Mouse (Mus musculus): ENCODE results near the gene 2310030G06Rik. TPM values are rescaled to one million over a fixed set of nuclear protein-coding genes. Genes with fewer than 3 reads are reported as not detected.

The 2310030G06Rik gene
- polyA plus RNA-seq, 1 experiment from 2014 or later, result 15.9 TPM

DNA sequence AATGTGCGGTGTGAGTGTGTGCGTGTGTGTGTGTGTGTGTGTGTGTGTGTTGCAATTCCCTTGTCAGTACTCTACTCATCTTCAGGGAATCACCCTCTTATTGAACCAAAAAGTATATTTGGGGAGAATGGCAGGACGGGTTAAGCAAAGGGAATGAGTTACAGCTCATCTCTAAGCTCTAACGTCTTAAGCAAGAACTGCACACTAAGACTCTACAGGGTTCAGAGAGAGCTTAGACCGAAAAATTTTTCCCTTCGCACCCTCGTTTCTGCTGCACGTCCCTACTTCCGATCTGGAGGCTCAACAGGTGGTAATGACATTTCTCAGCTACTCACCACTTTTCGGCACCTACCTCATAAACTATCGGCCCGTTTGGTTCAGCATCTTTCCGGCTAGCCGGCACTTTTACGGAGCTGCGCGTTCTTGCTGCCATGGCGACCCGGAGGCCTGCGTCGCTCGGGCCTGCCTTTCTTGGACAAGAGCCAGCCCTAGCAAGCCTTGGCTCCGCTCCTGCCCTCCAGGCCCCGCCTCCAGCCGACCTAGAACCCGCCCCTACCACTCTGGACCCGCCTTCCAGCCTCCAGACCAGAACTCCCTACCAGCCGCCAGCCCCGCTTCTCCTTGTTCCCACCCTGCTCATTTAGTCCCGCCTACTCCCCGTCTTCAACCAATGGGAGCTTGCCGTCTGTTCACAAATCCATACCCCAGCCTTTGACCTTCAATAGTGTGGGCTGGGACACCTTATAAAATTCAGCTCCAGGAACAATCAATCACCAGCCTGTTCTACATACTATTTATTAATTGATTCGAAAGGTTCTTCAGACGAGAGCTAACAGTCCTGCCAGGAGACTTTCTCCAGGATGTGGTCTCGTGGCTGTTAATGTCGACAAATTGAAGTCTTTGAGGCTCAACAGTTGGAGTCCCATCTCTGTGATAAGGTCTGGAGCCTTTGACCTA, 7.1 kb downstream of the 2310030G06Rik start, which contains the start of gene Dixdc1:
Gene Dixdc1 (minus strand): TSS at position 604 of the 957 bp plus-strand sequence.
- WGBS, result 13% methylated on average over 36 of the region's 36 CpGs
- peaks cover 7% of the 10 kb centered on the region for H3K4me1 ChIP-seq (replicated peaks)
- H3K36me3 ChIP-seq, result no peaks in the 10 kb centered on the region; the same call in 1 of the 2 replicates
- ATAC-seq, result peak; percentile 99
- peak within 1 kb of the TSS; percentile 62 for H3K4me2 ChIP-seq (replicated peaks)
- no peak within 1 kb of the TSS for H3K27ac ChIP-seq
- no peaks in the 10 kb centered on the region for H3K9me3 ChIP-seq
- H3K9ac ChIP-seq, result no peak within 1 kb of the TSS
- peak within 1 kb of the TSS; percentile 29 for H3K4me3 ChIP-seq (replicated peaks)
- no peaks in the 10 kb centered on the region for H3K27me3 ChIP-seq (replicated peaks)

DNA sequence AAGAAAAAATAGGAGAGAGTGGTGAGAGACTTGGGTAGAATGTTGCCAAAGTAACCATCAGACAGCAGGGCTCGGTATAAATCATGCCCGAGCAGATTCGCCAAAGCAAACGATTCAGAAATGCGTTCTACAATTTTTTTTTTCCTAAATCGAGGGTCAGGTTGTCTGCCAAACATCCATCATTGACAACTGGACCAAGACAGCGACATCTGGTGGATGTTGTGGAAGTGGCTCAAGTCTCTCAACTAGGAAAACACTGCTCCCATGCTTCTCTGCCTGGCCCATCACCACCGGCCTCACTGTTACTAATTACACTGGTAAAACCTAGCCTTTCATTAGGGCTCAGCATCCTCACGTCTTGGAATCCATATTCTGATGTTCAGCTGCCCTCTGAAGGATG, 11.3 kb downstream of the 2310030G06Rik start:
- ATAC-seq, result no peak

DNA sequence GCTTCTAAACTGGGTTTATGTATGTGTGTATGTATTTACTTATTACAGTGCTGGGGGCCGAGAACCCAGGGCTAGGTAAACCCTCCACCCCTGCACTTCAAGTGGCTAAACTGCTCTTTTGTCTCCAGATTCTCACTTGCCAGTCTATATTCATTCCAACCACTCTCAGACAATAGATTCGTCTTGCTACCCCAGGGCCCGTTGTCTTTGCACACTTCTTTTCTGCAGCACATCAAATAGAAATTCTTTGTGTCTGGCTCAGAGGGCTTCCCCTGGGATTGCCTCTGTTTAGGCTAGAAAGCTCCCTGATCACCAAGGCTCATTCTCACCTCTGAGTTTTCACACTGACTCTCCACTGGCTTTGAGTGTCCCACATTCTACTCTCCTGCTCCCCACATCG, 13.8 kb downstream of the 2310030G06Rik start:
- H3K27me3 ChIP-seq (replicated peaks), result no peaks in the 10 kb centered on the region
- ATAC-seq, result no peak
- H3K4me2 ChIP-seq (replicated peaks), result no peak overlapping the region
- H3K36me3 ChIP-seq, result no peaks in the 10 kb centered on the region
- WGBS, result 32% methylated on average over 4 of the region's 4 CpGs
- no peaks in the 10 kb centered on the region for H3K9me3 ChIP-seq
- H3K4me1 ChIP-seq (replicated peaks), result no peaks in the 10 kb centered on the region
- H3K27ac ChIP-seq, result no peak overlapping the region
- H3K9ac ChIP-seq, result no peak overlapping the region
- H3K4me3 ChIP-seq (replicated peaks), result no peak overlapping the region

More for the DNA sequence above, 11.3 kb downstream of the 2310030G06Rik start:
- Histone ChIP-seq H3K27me3 (replicated peaks) (no peaks in the 10 kb centered on the region), H3K4me3 (replicated peaks) (no peak overlapping the region), H3K4me1 (replicated peaks) (peaks cover 7% of the 10 kb centered on the region), H3K9ac (no peak overlapping the region), H3K36me3 (no peaks in the 10 kb centered on the region), H3K9me3 (no peaks in the 10 kb centered on the region), H3K27ac (no peak overlapping the region), H3K4me2 (replicated peaks) (no peak overlapping the region)
- 3% methylated on average over 9 of the region's 9 CpGs for WGBS

DNA sequence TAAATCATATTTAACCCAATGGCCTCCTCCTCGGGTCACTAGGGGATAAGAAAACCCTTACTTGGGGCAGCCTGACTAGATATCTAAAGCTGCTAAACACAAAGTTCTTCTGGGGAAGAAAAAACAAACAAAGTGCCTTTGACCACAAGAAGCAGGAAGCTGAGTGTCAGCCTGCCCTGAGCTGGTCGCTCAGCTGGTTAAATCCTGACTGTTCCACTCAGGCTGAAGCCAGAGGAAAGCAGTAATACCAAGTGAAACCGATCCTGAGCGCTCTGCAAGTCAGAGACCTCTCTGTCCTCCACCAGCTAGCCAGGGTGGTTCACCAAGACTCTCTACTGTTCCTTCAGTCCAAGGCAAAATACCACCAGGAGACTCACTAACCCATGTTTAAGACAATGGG, 16.7 kb downstream of the 2310030G06Rik start:
- 42% methylated on average over 4 of the region's 4 CpGs for WGBS
- H3K9ac ChIP-seq, result no peak overlapping the region
- H3K4me3 ChIP-seq (replicated peaks), result no peak overlapping the region
- no peaks in the 10 kb centered on the region; the same call in 1 of the 2 replicates for H3K4me1 ChIP-seq (replicated peaks)
- H3K4me2 ChIP-seq (replicated peaks), result no peak overlapping the region
- no peaks in the 10 kb centered on the region for H3K9me3 ChIP-seq
- no peaks in the 10 kb centered on the region for H3K36me3 ChIP-seq
- no peak overlapping the region for H3K27ac ChIP-seq
- H3K27me3 ChIP-seq (replicated peaks), result no peaks in the 10 kb centered on the region
- ATAC-seq, result no peak

DNA sequence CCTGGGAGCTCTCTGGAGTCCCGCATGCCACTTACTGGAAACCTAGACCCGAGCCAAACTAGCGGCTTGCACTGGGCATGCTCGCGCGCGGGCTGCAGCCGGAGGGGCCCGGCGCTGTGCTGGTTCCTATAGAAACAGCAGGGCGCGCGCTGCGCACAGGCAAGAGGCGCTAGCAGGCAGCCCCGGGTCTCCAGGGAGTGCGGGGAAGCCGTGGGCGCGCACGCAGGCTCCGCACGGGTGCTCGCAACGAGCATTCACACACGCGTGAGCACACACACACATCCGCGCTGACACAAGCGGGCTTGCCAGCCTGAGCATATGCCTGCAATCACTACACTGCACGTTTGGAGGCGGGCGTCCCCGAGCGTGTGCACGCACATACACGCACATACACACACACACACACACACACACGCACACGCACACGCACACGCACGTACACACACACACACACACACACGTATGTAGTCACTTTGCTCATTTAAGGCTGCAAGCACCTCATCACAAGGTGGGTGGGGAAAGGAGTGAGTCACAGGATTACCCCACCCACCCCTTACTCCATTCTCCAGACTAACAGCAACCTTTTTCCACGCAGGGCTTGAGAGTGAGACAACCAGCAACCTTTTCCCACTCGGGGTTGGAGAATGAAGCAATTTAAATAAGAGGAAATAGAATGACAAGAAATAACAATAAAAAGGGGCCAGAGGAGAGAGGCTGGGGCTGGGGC, 18.2 kb downstream of the 2310030G06Rik start:
- WGBS, result under 1% methylated on average over 45 of the region's 45 CpGs
- peak; percentile 93 for ATAC-seq
- Histone ChIP-seq H3K4me1 (replicated peaks) (peaks cover 8% of the 10 kb centered on the region), H3K4me2 (replicated peaks) (peak overlapping the region; percentile 95), H3K4me3 (replicated peaks) (peak overlapping the region; percentile 65), H3K27ac (no peak overlapping the region), H3K27me3 (replicated peaks) (no peaks in the 10 kb centered on the region), H3K9me3 (no peaks in the 10 kb centered on the region), H3K9ac (peak overlapping the region; percentile 51), H3K36me3 (no peaks in the 10 kb centered on the region)

DNA sequence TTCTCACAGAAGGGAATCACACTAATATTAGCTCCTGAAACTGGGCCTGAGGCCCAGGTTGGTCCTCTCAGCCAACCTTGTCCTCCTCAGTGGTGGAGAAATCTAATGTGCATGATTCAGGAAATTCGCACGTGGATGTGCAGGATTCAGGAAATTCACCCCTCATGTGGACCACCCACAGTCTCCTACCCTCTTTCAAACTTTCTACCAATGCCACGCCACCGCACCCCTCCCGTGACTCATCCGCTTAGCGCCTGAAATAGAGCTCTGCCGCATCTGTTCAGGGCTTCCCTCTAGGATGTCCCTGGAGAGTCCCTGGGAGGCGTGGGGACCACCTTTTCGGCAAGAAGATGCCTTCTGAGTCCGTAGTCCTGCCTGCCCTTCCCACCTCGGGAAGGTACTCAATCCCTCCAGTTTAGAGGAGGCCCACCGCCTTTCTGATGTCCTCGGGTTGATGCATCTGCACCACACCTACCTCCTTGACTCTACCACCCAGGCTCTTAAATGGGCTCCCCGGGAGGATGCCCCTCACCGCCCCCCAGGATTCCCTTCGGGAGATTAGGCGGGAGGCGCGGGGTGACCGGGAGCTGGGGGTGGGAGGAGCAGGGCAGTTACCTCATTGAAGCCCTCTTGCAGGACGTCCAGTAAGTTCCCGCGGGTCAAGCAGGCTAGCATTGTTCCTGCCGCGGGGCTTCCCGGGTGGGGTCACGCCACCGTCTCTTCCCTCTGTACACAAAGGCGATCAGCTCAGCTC, 19.0 kb downstream of the 2310030G06Rik start:
- H3K4me1 ChIP-seq (replicated peaks), result peaks cover 8% of the 10 kb centered on the region
- H3K27ac ChIP-seq, result no peak overlapping the region
- ATAC-seq, result no peak; the same call in none of the 2 replicates
- H3K27me3 ChIP-seq (replicated peaks), result no peaks in the 10 kb centered on the region
- WGBS, result 9% methylated on average over 30 of the region's 30 CpGs
- H3K9ac ChIP-seq, result peak overlapping the region; percentile 51
- H3K4me2 ChIP-seq (replicated peaks), result peak overlapping the region; percentile 95
- no peaks in the 10 kb centered on the region for H3K9me3 ChIP-seq
- H3K4me3 ChIP-seq (replicated peaks), result peak overlapping the region; percentile 65
- no peaks in the 10 kb centered on the region for H3K36me3 ChIP-seq

DNA sequence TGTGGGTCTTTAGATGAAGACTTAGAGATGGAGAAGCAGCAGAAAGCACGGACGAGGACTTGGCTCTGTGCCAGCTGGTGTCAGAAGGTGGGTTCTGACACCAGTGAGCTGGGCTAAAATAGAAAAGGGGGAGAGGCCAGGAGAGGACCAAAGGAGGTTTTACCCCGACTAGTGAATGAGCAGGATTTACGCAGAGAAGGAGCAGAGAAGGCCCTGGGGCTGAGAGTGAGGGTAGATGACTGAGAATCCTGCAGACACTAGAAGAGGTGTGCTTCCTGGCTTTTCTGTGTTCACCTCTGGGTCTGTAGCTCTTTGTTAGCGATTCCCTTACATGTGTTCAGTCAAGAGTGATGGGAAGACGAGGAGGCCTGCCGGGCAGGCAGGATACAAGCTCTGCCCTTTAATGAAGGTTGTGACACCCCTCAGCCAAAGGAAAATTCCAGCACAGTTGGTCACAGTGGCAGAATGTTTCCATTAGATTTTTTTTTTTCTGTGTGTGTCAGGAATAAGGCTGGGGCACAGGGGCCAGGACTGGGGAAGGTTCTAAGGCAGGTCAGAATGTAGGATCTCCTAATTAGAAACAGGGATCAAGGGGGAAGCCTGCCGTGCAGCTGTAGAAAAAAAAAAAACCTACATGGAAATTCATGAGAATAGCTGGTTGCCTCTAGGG, 20.3 kb downstream of the 2310030G06Rik start:
- WGBS, result 65% methylated on average over 8 of the region's 8 CpGs
- H3K9me3 ChIP-seq, result no peaks in the 10 kb centered on the region
- no peak overlapping the region for H3K9ac ChIP-seq
- H3K36me3 ChIP-seq, result no peaks in the 10 kb centered on the region
- no peak for ATAC-seq
- peaks cover 8% of the 10 kb centered on the region for H3K4me1 ChIP-seq (replicated peaks)
- H3K4me2 ChIP-seq (replicated peaks), result no peak overlapping the region
- H3K27me3 ChIP-seq (replicated peaks), result no peaks in the 10 kb centered on the region
- H3K4me3 ChIP-seq (replicated peaks), result no peak overlapping the region
- H3K27ac ChIP-seq, result no peak overlapping the region

DNA sequence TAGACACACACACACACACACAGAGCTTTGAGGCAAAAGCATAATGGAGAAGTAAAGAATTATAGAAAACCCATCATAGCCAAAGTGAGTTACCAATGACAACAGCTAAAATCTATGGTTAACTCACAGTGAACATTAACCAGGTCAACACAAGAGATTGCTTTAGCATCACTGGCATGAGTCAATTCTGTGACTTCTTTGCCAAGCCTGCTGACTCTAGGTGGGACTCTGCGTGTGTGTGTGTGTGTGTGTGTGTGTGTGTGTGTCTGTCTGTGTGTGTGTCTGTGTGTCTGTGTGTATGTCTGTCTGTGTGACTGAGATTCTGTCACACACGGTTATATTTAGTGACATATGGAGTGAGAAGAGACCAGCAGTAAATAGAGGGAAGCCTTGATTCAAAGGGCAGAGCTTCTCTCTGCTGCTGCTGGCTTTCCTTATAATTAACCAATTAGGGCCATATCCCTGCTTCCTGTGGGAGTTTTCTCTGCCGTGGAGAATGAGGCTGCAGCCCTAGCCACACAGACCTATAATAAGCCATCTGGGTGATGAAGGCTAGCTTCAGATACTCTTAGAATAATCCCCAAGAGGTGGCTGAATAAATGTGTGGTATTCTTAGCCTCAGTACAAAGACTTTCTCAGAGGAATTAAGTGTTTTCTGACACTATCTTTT, 21.5 kb downstream of the 2310030G06Rik start:
- H3K27me3 ChIP-seq (replicated peaks), result no peaks in the 10 kb centered on the region

DNA sequence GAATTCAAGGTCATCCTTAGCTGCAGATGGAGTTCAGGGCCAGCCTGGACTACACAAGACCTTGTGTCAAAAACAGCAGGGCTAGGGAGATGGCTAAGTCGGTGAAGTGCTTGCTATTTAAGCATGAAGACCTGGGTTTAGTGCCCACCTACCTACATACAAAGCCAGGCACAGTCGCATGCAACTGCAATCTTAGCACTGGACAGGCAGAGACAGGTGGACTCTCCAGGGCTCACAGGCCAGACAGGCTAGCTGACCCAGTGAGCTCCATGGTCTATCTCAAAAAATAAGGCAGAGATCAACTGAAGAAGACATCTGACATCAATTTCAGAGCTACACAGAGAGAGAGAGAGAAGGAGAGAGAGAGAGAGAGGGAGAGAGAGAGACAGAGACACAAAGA, 22.2 kb downstream of the 2310030G06Rik start:
- WGBS, result 84% methylated on average over 2 of the region's 2 CpGs
- Histone ChIP-seq H3K9ac (no peak overlapping the region), H3K9me3 (no peaks in the 10 kb centered on the region), H3K36me3 (no peaks in the 10 kb centered on the region), H3K4me2 (replicated peaks) (no peak overlapping the region), H3K4me1 (replicated peaks) (peaks cover 8% of the 10 kb centered on the region), H3K27me3 (replicated peaks) (no peaks in the 10 kb centered on the region), H3K27ac (no peak overlapping the region), H3K4me3 (replicated peaks) (no peak overlapping the region)
- ATAC-seq, result no peak

More for the DNA sequence above, 21.5 kb downstream of the 2310030G06Rik start:
- no peak overlapping the region for H3K9ac ChIP-seq
- WGBS, result 43% methylated on average over 3 of the region's 3 CpGs
- no peak overlapping the region for H3K27ac ChIP-seq
- H3K36me3 ChIP-seq, result no peaks in the 10 kb centered on the region
- ATAC-seq, result no peak
- peaks cover 8% of the 10 kb centered on the region for H3K4me1 ChIP-seq (replicated peaks)
- no peak overlapping the region for H3K4me3 ChIP-seq (replicated peaks)
- no peak overlapping the region for H3K4me2 ChIP-seq (replicated peaks)
- H3K9me3 ChIP-seq, result no peaks in the 10 kb centered on the region

DNA sequence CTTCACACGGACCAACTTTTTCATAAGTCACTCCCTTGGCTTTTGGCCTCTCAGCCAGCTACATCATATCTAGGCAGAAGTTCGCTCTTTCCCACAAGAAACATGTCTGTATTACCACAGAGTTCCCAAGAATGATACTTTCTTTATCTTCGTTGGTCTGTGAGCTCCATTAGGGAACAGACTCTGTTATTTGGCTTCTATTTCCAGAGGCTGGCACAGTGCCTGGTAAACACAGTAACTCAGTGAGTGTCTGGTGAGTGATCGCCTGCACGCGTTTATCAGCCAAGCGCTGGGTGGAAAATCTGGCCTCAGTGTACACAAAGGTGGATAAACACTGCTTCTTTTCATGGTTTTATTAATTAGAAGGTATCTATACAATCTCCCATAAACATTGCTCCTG, 22.9 kb downstream of the 2310030G06Rik start:
- no peak overlapping the region for H3K4me3 ChIP-seq (replicated peaks)
- H3K4me1 ChIP-seq (replicated peaks), result peaks cover 8% of the 10 kb centered on the region
- no peak overlapping the region for H3K9ac ChIP-seq
- WGBS, result 31% methylated on average over 7 of the region's 7 CpGs
- H3K9me3 ChIP-seq, result no peaks in the 10 kb centered on the region
- H3K36me3 ChIP-seq, result no peaks in the 10 kb centered on the region
- H3K4me2 ChIP-seq (replicated peaks), result 0 out of 2 replicates have a peak overlapping the region, but pooled peaks have one; percentile 15
- no peaks in the 10 kb centered on the region for H3K27me3 ChIP-seq (replicated peaks)
- ATAC-seq, result no peak
- peak overlapping the region; percentile 9; the same call in 1 of the 2 replicates for H3K27ac ChIP-seq

DNA sequence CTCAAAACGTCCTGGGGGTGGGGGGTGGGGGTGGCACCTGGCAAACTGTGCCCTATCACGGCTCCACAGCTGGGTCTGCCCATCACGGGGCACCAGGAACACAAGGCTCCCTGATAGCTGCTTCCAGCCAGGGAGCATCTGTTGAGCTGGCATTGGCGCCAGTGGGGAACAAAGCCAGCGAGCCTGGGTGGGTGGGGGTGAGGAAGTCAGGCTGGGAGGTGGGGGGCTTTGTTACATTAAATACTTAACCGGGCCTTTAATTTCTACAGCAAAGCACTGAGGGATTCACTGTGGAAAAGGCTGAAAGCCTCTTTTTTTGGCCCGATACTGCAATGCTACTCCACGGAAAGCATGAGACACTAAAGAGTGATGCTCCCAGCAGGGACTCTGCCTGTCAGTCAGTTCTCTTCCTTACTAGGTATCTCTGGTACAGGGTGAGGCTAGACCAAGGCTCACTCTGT, 23.9 kb downstream of the 2310030G06Rik start:
- H3K4me3 ChIP-seq (replicated peaks), result no peak overlapping the region
- ATAC-seq, result no peak
- H3K27me3 ChIP-seq (replicated peaks), result no peaks in the 10 kb centered on the region
- H3K4me2 ChIP-seq (replicated peaks), result no peak overlapping the region
- H3K4me1 ChIP-seq (replicated peaks), result peaks cover 8% of the 10 kb centered on the region
- H3K27ac ChIP-seq, result no peak overlapping the region
- no peaks in the 10 kb centered on the region for H3K9me3 ChIP-seq
- 57% methylated on average over 8 of the region's 8 CpGs for WGBS
- no peak overlapping the region for H3K9ac ChIP-seq
- H3K36me3 ChIP-seq, result no peaks in the 10 kb centered on the region
